Mouse (Mus musculus) forebrain, embryonic 11.5 days (tissue): ENCODE data around the gene Pitpnm3. TPM values are rescaled to one million over a fixed set of nuclear protein-coding genes. Genes with fewer than 3 reads are reported as not detected.

Experiments used
- ATAC-seq: fragments of 200-750 bp; cut with Nextera tagmentation; replicated peaks from 2 replicates; pipeline ENCODE4 v1.8.0; 2017; ENCODE audit warnings: moderate TSS enrichment; ENCODE audit not compliant: low FRiP score
- DNase-seq: peaks from one replicate; pipeline ENCODE4 v3.0.0-alpha.2; 2017; ENCODE audit warnings: low spot score
- H3K27ac ChIP-seq: fragments of 300-500 bp; sonication (generic); 2 replicates; pipeline ENCODE4 v1.5.1; 2014; ENCODE audit warnings: low read depth, low read length
- H3K27me3 ChIP-seq: fragments of 300-500 bp; sonication (generic); 2 replicates; pipeline ENCODE4 v1.6.1; 2014; ENCODE audit warnings: mild to moderate bottlenecking, low read length, mixed read lengths; ENCODE audit not compliant: control insufficient read depth, insufficient read depth
- H3K36me3 ChIP-seq: fragments of 300-500 bp; sonication (generic); 2 replicates; pipeline ENCODE4 v1.6.1; 2014; ENCODE audit warnings: mild to moderate bottlenecking, low read length, moderate library complexity, mixed read lengths; ENCODE audit not compliant: control insufficient read depth, insufficient read depth
- H3K4me1 ChIP-seq: fragments of 300-500 bp; sonication (generic); replicated peaks from 2 replicates; pipeline ENCODE4 v1.6.1; 2014; ENCODE audit warnings: low read length, mixed read lengths; ENCODE audit not compliant: control insufficient read depth, insufficient read depth
- H3K4me2 ChIP-seq: fragments of 300-500 bp; sonication (generic); 2 replicates; pipeline ENCODE4 v1.6.1; 2014; ENCODE audit warnings: low read depth, mild to moderate bottlenecking, low read length, moderate library complexity, mixed read lengths; ENCODE audit not compliant: severe bottlenecking
- H3K4me3 ChIP-seq: fragments of 300-500 bp; sonication (generic); 2 replicates; pipeline ENCODE4 v1.5.1; 2014; ENCODE audit warnings: low read depth, low read length
- H3K9ac ChIP-seq: fragments of 300-500 bp; sonication (generic); 2 replicates; pipeline ENCODE4 v1.6.1; 2014; ENCODE audit warnings: low read length
- H3K9me3 ChIP-seq: fragments of 300-500 bp; sonication (generic); 2 replicates; pipeline ENCODE4 v1.6.1; 2016; ENCODE audit warnings: low read length, mixed read lengths; ENCODE audit not compliant: control insufficient read depth
- WGBS: fragments of 180-500 bp; shearing (Covaris S2); extraction: QIAGEN DNeasy Blood & Tissue Kit; methylation state at CpG from one replicate; pipeline ENCODE4 v1.1.7; 2014; 5-methylcytosine and 5-hydroxymethylcytosine counted together
- polyA plus RNA-seq: library from polyadenylated mRNA; unstranded; fragments of >200 nt; fragmentation: Nextera tagmentation; extraction: Ambion mirVana; gene quantifications from 2 replicates; pipeline ENCODE4 v1.2.1, GENCODE M21; 2014

The Pitpnm3 gene
- polyA plus RNA-seq, 1 experiment from 2014 or later = 0.20 TPM

- ATAC-seq = no peak
- H3K27me3 ChIP-seq = no peaks in the 10 kb centered on the region
- H3K4me3 ChIP-seq = no peak within 1 kb of the TSS
- no peak within 1 kb of the TSS for H3K4me2 ChIP-seq
- H3K36me3 ChIP-seq = no peaks in the 10 kb centered on the region
- peaks cover 14% of the 10 kb centered on the region for H3K4me1 ChIP-seq
- no peaks in the 10 kb centered on the region for H3K9me3 ChIP-seq
- H3K9ac ChIP-seq = no peak within 1 kb of the TSS
- H3K27ac ChIP-seq = no peak within 1 kb of the TSS
- no peak for DNase-seq
- WGBS = 59% methylated on average over 4 of the region's 4 CpGs
Observed at GRCm38 (mm10) chr11:72037409-72037808, 98.2 kb downstream of the Pitpnm3 start, which contains the start of gene Aipl1. TSS of gene Aipl1 (minus strand) at chr11:72037509.

DNA sequence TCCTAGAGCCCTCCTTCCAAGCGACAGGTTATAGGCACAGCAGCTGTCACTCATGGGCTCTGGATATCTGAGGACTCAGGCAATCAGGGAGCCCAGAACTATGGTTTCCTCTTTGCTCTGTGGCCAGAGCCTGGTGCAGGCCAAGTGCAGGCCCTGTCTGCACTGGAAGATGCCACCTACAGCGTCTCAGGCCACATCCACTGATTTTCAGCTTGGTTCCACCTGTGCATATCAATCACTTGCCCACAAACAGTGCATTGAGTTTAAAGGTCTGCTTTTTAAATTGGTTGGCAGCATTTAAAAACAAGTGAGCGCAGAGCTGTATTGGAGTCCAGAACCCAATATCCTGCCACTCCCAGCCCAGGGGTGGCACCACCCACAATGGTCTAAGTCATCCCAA, 103.0 kb downstream of the Pitpnm3 start:
- Histone ChIP-seq H3K4me3 (no peak overlapping the region), H3K4me2 (no peak overlapping the region), H3K27me3 (no peaks in the 10 kb centered on the region), H3K4me1 (no peaks in the 10 kb centered on the region; the same call in 1 of the 2 replicates), H3K27ac (no peak overlapping the region), H3K36me3 (no peaks in the 10 kb centered on the region), H3K9me3 (no peaks in the 10 kb centered on the region), H3K9ac (no peak overlapping the region)
- no peak for ATAC-seq
- WGBS = 86% methylated on average over 3 of the region's 3 CpGs
- DNase-seq = no peak

GRCm38 (mm10) chr11:72032091-72032490, 103.5 kb downstream of the Pitpnm3 start:
- Histone ChIP-seq H3K9me3 (no peaks in the 10 kb centered on the region), H3K36me3 (no peaks in the 10 kb centered on the region), H3K4me1 (no peaks in the 10 kb centered on the region; the same call in 1 of the 2 replicates), H3K4me3 (no peak overlapping the region), H3K27ac (no peak overlapping the region), H3K27me3 (no peaks in the 10 kb centered on the region), H3K4me2 (no peak overlapping the region), H3K9ac (no peak overlapping the region)
- no peak for ATAC-seq
- 72% methylated on average over 4 of the region's 4 CpGs for WGBS
- DNase-seq = no peak

DNA sequence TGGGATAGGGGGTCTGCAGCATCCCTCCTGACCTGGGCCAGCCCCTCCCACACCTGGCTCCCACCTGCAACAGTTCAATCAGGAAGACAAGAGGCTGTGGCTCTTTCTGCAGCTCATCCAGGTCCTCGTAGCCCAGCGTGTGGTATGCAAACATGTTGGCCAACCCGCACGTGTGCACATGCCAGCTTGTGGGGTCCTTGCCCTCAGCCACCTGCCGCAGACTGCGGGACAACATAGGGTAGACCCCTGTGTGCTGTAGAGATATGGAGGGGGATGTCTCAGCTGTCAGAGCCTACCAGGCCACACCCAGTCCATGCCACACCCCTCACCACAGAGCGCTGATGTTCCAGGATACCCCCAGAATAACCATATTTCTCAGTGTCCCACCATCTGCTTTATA, 104.2 kb downstream of the Pitpnm3 start:
- DNase-seq (no peak), ATAC-seq (no peak)
- Histone ChIP-seq H3K27me3 (no peaks in the 10 kb centered on the region), H3K9ac (no peak overlapping the region), H3K27ac (no peak overlapping the region), H3K4me2 (no peak overlapping the region), H3K36me3 (no peaks in the 10 kb centered on the region), H3K9me3 (no peaks in the 10 kb centered on the region), H3K4me3 (no peak overlapping the region), H3K4me1 (no peaks in the 10 kb centered on the region; the same call in 1 of the 2 replicates)
- WGBS = 91% methylated on average over 7 of the region's 7 CpGs

GRCm38 (mm10) chr11:72029143-72029542, 106.4 kb downstream of the Pitpnm3 start:
- Histone ChIP-seq H3K9ac (peak overlapping the region; percentile 6; the same call in 1 of the 2 replicates), H3K9me3 (no peaks in the 10 kb centered on the region), H3K4me2 (no peak overlapping the region), H3K4me3 (no peak overlapping the region), H3K27ac (no peak overlapping the region), H3K4me1 (no peaks in the 10 kb centered on the region; the same call in 1 of the 2 replicates), H3K36me3 (no peaks in the 10 kb centered on the region), H3K27me3 (no peaks in the 10 kb centered on the region)
- 21% methylated on average over 23 of the region's 23 CpGs for WGBS
- 0 out of 2 replicates have a peak, but pooled peaks have one; percentile 47 for ATAC-seq
- peak; percentile 82 for DNase-seq

GRCm38 (mm10) chr11:72027836-72028235, 107.7 kb downstream of the Pitpnm3 start:
- Histone ChIP-seq H3K9me3 (no peaks in the 10 kb centered on the region), H3K27ac (no peak overlapping the region), H3K4me2 (no peak overlapping the region), H3K4me1 (no peaks in the 10 kb centered on the region; the same call in 1 of the 2 replicates), H3K36me3 (no peaks in the 10 kb centered on the region), H3K4me3 (no peak overlapping the region), H3K9ac (no peak overlapping the region), H3K27me3 (no peaks in the 10 kb centered on the region)
- no peak for ATAC-seq
- WGBS = 84% methylated on average over 9 of the region's 9 CpGs
- no peak for DNase-seq

DNA sequence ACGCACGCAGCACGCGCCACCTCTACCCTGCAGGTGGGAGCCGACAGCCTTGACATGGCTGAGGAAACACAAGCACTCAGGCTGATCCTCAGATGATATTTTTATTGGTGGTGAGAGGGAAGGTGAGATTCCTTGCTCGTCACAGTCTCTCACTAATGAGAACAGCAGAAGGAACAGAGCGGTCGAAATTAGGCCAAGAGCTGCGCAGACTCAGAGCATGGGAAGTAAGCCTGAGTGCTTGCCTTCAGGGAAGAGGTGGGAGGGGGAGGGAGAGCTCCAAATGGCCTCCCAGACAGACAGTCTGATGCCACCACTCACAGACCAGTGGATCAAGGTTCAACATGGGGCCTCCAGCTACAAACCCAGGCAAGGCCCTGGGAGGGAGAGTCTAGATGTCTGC, 109.1 kb downstream of the Pitpnm3 start:
- H3K9ac ChIP-seq = no peak overlapping the region
- H3K9me3 ChIP-seq = no peaks in the 10 kb centered on the region
- no peak overlapping the region for H3K4me2 ChIP-seq
- WGBS = 93% methylated on average over 9 of the region's 9 CpGs
- DNase-seq (no peak), ATAC-seq (no peak)
- no peak overlapping the region for H3K4me3 ChIP-seq
- H3K27ac ChIP-seq = no peak overlapping the region
- no peaks in the 10 kb centered on the region for H3K36me3 ChIP-seq
- H3K4me1 ChIP-seq = no peaks in the 10 kb centered on the region; the same call in 1 of the 2 replicates
- H3K27me3 ChIP-seq = no peaks in the 10 kb centered on the region

- Histone ChIP-seq H3K27ac (no peak overlapping the region), H3K4me2 (no peak overlapping the region), H3K36me3 (no peaks in the 10 kb centered on the region), H3K27me3 (no peaks in the 10 kb centered on the region), H3K9ac (no peak overlapping the region), H3K9me3 (no peaks in the 10 kb centered on the region), H3K4me3 (no peak overlapping the region), H3K4me1 (no peaks in the 10 kb centered on the region; the same call in 1 of the 2 replicates)
- WGBS = 45% methylated on average over 5 of the region's 5 CpGs
- DNase-seq (no peak), ATAC-seq (no peak)
Observed at GRCm38 (mm10) chr11:72025843-72026242, 109.7 kb downstream of the Pitpnm3 start.

DNA sequence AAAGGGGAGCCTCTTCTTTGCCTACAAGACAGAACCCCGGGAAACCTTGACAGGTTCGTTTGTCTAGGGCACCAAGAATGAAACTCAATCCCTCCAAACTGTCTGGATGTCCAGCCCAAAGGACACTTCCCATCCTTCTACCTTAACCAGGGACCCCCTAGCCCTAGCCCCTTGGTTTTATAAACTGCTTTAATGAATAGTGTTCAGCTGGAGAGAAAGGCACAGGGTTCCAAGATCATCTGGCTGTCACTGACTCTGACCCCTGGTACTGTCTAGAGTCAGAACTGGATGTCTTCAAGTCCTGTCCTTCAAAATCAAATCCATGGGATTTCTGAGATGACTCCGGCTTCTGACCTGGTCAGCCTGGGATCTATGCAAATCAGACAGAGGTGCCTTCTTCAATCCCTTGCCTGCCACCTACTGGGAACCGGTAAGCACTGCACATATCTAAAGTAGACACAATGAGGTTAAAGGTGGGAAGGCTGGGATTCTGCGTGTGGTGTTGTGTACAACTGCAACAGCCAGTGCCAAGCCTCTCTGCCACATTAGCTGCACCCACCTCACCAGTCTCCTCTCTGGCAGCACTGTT, 111.3 kb downstream of the Pitpnm3 start:
- Histone ChIP-seq H3K27me3 (no peaks in the 10 kb centered on the region), H3K4me1 (no peaks in the 10 kb centered on the region; the same call in 1 of the 2 replicates), H3K9ac (no peak overlapping the region), H3K4me2 (no peak overlapping the region), H3K4me3 (no peak overlapping the region), H3K36me3 (no peaks in the 10 kb centered on the region), H3K27ac (no peak overlapping the region), H3K9me3 (no peaks in the 10 kb centered on the region)
- WGBS = 28% methylated on average over 5 of the region's 5 CpGs
- DNase-seq (peak; percentile 73), ATAC-seq (0 out of 2 replicates have a peak, but pooled peaks have one; percentile 21)
